Mouse (Mus musculus) urinary bladder, postnatal 36 days (tissue): ENCODE measurements around the gene Vmn1r101.
"Not testable (repeated sequence)": the region's sequence is repeated elsewhere in the genome, so short reads cannot be mapped to it uniquely, and the experiment has no call there.

ENCODE experiments used
- DNase-seq, 2 experiments: peaks; one replicate each; pipeline ENCODE4 v3.0.0; 2022; ENCODE audit warnings: low spot score in 2 of 2, mixed read lengths in 1 of 2

The Vmn1r101 gene

GRCm38 (mm10) chr7:20442493-20442892 is at the start of gene Vmn1r101:
Gene Vmn1r101, minus strand, starts transcription at chr7:20442593.
- not testable (repeated sequence) for DNase-seq

- DNase-seq = not testable (repeated sequence)
Measured at GRCm38 (mm10) chr7:20474825-20475224, 32.4 kb upstream of the Vmn1r101 start, which contains the start of gene Gm10670. Gene Gm10670, minus strand, starts transcription at chr7:20474925.

DNA sequence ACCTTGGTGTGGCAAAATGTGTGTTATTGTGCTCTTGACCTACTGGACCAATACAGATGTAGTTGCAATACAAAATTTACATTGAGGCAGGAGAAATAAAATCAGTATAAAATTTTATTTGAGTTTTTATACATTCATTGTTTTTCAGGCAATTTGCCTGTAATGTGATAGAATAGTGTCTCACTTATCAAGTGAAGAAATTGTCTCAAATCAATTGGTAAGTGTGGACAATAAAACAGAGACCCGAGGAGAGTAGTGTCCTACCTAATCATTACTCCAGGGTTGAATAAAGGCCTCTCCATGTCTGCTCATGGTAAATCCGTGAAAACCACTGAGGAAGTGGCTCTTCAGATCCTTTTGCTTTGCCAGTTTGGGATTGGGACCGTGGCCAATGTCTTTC is 24.8 kb downstream of the Vmn1r101 start, which contains the start of gene Vmn1r100:
Vmn1r100 (plus strand) TSS at position 301 of the 400 bp plus-strand sequence.
- DNase-seq = not testable (repeated sequence)
